Mouse (Mus musculus) lung, postnatal 36 days (tissue): ENCODE measurements around the gene Rin3.
A peak's percentile ranks its signal among the peaks of the same experiment; 100 is the strongest.

Experiments
- DNase-seq: peaks from one replicate; pipeline ENCODE4 v3.0.0; 2022; ENCODE audit warnings: mixed read lengths

The Rin3 gene

DNA sequence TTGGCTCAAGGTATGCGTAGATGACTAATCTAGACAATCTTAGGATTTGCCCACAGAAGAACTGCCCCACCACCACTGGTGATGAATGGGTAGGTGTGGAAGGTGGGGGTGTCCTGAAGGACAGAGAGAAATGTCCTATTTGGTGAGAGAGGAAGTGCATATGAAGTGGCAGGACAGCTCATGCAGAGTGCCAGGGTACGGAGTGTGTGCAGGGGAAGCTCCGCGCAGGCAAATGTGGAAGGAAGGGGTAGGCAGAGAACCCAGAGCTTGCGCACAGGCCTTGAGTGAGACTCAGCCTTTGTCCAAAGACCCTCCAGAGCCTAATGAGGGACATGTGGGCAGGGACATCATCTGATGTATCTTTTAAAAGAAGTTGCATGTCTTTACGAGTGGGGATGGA, 57.6 kb downstream of the Rin3 start:
- no peak for DNase-seq

DNA sequence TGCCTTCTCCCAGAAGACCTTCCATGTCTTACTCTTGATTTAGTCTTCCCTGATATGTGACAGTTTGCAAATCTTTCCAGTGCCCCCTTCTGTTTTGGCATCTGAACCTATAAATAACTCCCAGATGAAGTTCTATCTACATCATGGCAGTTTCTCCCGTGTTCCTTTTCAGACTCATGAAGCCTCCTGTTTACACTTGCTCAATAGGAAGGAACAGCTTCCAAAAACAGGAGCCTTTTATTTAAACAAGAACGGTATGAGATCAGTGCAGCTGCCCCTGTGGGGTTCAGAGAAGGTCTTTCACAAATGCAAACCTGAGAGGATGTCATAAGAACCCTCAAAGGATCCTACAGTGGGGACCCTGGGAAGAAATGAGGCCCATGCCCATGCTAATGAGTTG, 59.3 kb downstream of the Rin3 start:
- peak; percentile 54 for DNase-seq

DNA sequence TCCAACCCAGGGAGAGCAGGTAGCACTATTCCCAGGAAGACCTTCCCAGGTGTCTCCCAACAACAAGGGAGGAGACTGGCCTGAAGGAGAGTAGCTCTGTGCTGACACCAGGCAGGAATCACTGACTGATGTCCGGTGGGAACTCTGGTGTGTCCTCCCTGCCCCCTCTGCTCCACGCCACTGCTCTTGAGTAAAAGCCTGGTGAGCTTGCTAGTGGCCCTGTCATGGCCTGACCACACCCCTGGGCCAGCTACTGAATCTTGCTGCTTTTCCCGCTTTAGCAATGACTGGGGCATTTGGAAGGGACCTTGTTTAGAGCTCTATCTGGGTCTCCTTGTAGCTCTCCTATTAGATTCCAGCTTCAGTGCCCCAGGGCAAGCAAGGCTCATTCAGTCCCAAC, 59.8 kb downstream of the Rin3 start:
- no peak for DNase-seq

DNA sequence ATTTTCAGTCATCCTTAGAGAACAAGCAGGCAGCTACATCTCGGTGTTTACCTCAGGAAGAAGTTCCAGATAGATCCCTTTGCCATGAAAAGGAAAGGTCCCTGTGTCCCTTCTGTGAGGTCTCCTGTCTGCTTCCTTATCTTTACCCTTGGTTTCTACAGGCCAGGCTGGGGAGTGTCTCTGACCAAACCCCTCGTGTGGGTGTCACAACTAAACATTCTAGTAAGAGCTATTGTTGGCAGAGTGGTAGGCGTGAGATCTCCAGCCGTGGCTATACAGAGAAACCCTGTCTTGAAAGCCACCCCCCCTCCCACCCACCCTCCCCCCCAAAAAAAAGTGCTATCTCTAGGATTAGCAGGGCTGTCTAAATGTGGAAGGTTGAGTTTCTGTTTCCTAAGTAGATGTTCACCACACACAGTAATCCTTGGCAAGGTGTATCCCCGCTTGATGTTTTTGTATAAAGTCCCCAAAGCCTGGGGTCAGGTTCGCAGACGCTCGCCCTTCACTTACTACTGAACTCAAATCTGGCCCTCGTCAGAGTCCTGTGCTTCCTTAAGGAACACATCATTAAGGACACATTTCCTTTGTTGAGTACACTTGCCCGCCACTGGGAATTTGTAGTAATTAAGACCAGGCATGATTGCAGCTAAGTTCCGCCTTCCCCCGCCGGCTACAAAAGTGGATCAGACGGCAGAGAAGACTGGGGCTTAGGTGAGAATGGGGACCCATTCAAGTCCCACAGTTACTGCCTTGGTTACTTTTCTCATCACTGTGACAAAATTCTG, 62.4 kb downstream of the Rin3 start:
- DNase-seq, result no peak

DNA sequence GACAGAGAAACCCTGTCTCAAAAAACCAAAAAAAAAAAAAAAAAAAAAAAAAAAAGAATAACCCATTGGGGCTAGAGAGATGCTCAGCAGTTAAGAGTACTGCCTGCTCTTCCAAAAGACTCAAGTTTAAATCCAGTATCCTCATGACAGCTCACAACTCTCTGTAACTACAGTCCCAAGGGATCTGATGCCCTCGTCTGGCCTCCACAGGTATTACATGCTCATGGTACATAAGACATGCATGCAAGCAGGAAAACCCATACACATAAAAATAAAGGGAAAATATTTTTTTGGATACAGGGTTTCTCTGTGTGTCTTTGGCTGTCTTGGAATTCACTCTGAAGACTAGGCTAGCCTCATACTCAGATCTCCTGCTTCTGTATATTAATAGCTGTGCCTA, 63.7 kb downstream of the Rin3 start:
- peak; percentile 91 for DNase-seq

DNA sequence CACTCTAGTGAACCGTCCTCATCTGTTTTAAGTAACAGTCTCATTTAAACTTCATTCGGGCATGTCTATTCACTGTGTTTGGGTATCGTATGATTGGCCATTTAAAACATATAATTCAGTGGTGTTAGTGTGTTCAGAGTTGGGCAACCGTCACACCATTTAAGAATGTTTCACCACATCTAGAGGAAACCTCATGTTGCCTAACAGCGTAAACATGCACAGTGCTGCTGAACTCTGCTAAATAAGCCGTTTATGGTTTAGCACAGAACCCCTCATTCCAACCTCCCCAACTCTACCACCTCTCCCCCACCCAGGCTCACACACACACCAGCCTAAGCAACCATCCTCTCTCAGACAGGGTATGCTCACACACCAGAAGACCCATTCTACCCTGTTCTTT, 65.6 kb downstream of the Rin3 start:
- DNase-seq, result no peak

DNA sequence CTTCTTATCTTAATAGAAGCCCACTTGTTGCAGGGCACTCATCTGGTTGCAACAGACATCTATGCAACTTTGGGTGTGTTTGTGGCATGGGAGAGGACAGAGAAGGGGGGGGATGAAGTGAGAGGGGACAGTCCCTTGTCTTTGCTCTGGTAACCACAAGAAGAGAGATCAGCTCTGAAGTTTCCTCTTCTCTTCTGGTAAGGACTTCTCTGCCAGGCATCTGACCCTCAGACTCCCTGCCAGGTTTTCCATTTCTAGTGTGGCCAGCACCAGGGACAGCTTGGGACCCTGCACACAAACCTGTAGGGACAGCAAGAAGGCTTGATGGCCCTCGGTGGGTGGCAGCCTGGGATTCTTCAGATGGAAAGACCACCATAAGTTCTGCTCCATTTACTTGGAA, 68.1 kb downstream of the Rin3 start:
- no peak for DNase-seq

DNA sequence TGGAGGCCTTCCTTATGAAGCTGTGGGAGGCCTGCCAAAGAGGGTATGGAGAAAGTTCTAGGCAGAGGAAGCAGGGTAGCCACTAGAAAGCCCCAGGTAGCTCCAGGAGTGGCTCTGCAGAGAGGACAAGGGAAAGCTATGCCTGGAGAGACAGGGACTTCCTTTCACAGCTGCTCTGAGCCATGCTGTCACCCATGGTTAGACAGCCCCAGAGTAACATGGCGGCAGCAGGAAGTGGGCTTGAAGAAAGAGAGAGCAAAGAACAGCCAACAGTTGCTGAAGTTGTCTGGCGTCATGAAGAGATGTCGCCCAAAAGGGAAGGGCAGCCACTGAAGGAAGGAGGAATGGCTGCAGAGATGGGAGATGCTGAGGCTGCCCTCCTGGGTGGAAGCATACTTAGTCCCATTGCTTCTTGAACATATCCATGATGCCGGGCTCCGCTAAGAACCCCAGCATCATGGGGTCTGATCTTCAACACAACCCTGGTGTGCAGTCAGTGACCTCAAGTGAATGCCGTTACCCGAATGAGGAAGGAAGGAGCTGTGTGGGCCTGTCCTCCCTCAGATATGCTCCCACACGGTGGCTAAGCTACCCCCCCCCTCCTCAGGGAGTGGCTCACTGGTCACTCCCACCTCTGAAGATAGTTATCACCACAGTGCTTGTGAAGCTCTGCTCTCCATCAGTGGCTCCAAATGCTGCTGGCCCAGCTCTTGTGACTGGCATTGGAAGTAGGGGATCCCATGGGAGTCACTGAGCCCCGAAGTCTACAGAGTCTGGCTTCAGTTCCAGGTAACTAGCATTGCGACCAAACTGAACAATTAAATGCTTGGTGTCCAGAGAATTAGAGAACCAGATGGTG, 71.5 kb downstream of the Rin3 start:
- DNase-seq, result peak; percentile 66

DNA sequence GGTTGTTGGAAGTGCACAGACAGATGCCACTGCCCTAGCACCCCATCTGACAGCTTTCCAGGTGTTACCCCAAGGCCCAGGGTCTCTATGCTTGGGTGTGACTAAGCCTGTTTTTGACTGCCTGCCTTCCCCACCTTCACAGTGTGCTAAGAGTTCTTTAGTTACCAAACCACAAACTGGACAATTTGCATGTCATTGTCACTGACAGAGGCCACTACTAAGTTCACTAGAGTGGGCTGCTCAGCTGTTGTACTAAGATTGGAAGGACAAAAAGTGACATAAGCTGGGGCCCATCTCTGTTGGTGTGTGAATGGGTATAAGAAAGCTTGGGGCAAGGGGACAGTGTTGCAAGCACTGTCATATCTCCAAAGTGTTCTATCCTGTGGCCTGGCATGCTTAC, 72.9 kb downstream of the Rin3 start:
- no peak for DNase-seq

DNA sequence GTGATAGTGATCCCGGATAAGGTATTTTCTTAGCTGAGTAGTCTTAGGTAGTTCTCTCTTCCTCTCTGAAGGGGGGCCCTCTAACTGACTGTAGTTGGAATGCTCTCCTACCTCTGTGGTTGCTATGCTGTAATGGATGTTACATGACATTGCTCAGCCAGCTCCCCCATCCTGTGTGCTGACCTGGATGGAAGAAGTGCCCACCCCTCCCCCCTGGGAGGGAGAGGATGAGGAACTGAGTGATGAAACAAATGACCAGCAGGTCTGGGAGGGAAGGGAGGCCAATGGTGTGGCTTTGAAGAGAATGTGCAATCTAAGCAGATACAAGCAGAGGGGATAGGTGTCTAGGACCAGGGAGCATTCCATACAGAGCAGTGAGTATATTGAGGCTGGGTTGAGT, 73.9 kb downstream of the Rin3 start:
- DNase-seq, result no peak

DNA sequence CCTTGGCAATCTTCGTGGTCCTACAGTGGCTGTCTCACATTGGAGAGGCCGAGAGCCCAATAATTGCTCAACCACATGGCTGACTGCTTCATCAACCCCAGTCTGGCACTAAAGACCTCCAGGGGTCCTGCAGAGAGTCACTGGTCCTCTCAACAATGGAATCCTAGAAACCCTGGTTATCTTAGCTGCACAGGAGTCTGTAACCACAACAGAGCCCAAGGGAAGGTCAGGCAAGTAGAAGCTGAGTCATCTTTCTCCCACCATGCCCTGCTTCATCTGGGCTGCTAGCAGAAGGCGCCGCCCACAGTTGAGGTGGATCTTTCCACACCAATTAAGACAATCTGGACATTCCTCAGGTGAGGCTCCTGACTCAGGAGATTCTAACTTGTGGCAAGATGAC, 76.5 kb downstream of the Rin3 start:
- no peak for DNase-seq

DNA sequence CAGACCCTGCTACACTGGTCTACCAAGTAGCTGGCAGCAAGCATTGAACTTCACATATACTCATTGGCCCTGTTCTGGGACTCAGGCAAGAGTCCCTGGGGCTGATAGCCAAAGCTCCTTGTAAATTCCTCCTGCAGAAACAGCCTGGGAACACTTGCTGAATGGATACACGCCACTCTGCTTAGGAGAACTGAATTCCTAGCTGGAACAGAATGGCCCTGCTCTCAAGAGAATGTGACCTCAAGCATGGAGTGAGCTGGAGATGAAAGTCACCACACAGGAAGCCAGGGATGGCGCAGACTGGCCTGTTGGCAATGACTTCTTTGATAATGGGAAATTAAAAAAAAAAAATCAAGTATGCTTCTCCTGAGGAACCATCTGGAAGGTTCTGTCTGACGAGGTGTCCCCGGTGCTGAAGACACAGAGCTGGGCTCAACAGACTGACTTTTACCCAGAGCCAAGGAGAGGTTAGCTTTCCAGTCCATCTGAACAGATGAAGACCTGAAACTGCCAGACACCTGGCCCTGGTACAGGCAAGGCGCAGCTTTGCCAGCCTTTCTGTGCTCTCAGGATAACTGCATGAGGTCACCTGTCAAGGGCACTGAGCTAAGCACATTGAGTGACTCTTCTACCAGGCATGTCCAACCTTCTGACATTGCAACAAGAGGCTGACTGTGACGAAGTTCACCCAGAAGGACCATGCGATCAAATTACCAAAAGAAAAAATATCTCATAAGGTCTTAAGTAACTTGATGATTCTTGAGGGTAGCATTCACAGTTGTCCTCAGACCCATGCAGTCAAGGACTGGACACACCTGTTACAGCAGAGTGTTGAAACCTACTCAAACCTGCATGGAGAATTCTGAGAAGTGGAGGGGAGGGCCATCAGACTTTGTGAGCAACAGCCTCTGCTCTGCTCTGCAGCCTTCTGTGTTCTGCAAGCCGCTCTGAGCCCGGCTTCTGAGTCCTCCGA, 78.6 kb downstream of the Rin3 start:
- peak; percentile 53 for DNase-seq

DNA sequence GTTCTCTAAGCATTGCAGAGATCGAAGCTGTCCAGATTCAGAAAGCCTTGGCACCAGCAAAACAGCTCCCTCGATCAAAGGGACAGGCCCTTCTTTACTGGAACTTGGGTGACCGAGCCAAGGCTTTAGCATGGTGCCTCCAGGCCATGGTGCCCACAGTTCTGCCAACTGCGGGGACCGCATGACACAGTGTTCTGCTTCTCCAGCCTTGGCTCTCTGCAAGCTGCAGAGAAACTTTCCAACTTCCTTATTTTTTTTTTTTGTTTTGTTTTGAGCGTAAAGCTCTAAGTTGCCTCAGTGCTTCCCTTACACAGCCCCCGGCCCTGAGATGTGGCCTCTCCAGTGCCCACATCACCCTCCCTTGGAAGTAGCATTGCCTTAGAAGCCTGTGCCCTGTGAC, 82.2 kb downstream of the Rin3 start:
- DNase-seq, result peak; percentile 58

DNA sequence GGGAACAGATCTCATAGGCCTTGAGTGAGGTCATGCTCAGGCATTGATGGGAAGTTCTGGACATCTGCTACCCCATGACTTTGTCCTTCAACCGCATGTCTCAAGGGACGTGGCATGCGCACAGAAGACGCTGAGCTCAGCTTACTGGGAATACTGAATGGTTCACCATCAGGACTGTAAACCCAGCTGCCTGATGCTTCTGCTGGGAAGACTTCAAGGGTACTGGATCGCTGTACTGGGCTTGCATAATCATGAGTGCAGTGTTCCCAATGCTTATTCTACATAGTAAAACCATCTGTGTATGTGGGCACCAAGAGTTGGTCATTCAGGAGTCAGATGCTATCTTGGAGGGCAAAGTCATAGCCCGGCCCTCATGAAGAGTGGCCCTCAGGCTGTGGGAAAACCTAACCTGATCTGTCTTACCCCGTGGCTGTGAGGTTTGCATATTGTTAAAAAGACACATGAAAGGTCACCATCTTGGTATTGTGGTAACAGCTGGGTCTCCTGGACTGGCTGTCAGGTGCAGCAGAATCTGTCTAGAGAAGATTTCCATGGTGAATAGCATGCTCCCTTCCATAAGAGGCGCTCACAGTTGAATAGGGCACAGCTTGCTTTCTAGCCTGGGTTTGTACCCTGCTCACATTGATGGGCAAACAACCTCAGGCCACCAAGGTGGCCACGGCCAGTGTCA, 83.4 kb downstream of the Rin3 start:
- DNase-seq, result no peak

DNA sequence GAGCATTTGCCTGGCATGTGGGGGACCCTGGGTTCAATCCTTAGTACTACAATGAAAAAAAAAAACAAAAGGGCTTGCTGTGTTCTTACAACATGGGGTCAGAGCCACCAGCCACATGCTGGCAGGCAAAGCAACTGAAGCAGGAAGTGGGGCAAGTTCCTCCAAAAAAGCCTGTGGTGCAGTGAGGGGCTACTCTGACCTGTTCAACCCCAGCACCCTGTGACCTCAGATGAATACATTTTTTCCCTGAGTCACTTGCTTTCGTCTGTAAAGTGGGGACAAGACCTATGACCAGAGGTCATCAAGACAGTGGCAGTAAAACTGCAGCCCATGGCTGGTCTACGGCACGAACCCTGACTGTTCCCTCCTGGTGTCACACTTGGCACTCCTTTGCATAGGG, 84.2 kb downstream of the Rin3 start:
- peak; percentile 26 for DNase-seq

DNA sequence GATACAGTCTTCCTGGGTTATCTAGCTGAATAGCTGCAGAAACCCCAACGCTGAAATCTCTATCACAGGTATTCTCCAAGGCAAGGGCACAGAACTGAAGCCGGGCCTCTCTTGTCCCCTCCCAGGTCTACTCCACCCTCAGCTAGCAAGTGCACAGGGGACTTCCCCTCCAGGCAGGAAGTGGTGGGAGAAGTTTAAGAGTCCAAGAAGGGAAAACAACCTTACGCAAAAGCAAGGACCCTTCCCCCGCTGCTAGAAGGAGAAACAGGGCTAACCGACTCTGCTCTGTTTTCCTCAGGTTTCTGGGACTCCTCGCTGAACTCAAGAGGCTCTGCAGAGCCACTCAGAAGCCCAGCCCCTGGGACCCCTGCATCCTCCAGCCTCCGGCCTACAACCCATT, 85.2 kb downstream of the Rin3 start:
- DNase-seq, result peak; percentile 60

DNA sequence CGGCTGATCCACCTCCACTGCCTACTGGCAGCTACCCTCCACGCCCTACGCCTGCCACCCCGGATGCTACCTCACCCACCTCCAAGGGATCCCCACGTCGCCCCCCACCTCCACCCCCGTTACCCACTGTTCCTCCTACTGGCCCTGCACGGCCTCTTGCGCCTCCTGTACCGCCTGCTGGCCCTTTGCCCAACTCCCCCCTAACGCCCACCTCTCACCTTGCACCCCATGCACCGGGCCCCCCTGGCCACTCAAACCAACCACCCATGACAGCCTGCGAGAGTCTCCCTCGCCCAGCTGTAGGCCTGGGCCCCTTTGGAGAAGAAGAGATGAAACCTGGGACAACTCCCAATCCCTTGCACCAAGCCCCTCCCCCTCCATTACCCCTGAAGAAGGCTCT, 85.7 kb downstream of the Rin3 start:
- no peak for DNase-seq

DNA sequence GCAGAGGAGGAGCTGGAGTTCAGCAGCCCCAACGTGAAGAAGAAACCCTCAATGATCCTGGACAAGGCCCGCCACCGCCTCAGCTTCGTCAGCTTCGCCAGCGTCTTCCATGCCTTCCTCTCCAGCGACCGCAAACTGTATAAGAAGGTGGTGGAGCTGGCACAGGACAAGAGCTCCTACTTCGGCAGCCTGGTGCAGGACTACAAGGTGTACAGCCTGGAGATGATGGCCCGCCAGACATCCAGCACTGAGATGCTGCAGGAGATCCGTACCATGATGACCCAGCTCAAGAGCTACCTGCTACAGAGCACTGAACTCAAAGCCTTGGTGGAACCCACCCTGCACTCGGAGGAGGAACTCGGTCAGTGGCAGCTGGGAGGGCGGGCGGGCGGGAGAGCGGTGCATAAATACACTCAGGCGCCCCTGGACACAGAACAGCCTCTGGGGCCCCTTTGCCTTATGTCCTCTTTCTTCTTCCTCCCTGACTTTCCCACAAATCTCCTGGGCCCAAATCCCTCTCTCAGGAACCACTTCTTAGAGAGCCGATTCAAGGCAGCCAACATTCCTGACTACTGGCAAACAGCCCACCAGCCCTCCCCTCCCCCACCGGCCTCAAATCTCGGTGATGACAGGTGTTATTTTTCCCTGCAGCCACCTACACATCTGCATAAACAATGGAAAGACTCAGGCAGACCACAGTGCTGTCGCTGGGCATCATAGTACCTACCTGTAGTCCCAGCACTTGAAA, 86.8 kb downstream of the Rin3 start:
- DNase-seq, result no peak

DNA sequence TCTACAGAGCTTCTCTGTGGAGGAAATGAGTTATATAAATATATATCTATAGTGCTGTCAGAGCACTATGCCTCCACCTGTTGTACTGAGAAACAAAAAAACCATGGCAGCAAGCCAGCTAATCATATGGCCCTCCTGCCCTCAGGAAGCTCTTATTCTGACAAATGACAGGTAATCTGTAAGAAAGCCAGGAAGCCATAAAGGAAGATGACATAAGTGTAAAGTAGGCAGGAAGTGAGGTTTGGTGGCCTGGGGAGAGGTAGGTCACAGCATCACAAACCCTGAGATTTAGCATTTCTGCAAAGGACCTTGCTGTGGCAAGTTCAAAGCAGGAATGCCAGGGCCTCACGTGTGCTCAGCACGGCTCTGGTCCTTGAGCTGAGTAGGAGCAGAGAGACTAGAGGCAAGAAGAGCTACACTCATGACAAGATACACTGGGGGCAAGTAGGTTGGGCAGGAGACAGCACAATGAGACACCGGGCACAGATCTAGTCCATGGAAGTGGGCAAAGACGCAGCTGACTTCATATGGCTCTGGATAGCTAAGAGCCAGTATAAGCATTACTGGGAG, 88.2 kb downstream of the Rin3 start:
- no peak for DNase-seq

DNA sequence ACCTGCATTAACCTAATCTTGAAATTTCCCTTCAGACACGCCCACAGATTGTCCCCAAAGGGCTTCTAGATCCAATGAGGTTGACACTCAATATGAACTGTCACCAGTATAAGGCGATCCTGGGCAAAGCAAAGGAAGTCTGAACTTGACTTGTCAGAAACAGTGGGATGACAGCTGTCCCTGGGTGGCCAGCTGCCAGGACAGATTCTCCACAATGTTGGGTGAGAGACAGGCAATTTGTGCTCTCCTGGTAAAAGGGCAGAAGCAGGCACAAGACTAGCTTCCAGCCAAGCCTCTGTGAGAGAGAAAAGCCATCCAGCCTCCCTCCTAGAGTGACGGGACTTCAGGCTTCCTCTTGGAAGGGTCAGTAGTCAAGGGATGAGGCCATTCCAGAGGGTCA, 89.5 kb downstream of the Rin3 start:
- DNase-seq, result no peak

DNA sequence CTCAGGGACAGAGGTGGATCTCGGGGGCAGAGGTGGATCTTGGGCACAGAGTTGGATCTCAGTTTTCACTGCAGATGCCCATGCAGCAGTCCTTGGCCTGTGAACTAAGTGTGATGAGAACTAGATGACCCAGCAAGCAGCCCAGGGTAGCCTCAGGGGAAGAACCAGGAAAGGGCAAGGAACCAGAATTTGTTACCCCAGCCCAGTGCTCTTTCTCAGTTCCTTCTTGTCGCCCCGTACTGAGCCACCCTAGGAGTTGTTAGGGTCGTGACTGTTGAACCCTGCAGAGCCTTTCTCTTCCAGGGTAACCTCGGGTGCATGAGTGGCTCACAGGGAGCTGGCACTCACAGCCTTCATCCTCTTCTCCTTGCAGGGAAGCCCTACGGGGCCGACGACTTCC, 99.3 kb downstream of the Rin3 start:
- no peak for DNase-seq
